Mouse (Mus musculus) spleen, adult 2 months (tissue): ENCODE data around the gene Capn11.

Source experiments
- CTCF ChIP-seq: fragments of 200-500 bp; IDR thresholded peaks from 2 replicates; pipeline ENCODE4 v1.5.1; 2011; ENCODE audit warnings: mild to moderate bottlenecking, inconsistent platforms; ENCODE audit not compliant: insufficient read depth, insufficient read length, insufficient replicate concordance; ENCODE audit errors: extremely low read depth
- POLR2A ChIP-seq: fragments of 200-500 bp; IDR thresholded peaks from 2 replicates; pipeline ENCODE4 v1.6.1; 2011; ENCODE audit warnings: low read depth, low read length, inconsistent platforms

DNA sequence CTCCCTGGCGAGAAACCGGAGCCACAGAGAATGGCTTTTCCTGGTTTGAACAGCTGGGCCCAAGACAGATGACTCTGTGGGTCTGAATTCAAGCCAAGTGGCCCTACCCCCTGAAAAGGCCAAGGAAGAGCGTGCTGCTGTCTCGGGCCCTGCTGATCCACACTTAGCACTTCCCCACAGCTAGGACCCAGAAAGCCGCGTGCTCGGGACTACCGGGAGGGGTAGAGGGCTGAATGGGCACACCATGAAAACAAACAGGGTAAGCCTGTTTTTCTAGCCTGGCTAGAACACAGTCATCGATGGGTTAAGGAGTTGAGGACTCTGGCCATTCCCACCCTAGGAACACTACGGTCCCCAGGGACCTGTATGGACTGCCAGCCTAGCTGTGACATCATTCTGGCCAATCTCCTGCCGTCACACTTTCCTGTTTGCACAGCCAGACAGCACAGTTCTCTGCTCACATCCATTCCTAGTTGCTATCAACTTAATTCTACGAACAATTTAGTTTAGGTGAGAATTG lies 78.1 kb downstream of the Capn11 start:
- no peak for TF ChIP-seq CTCF
- no peak for TF ChIP-seq POLR2A
